Mouse (Mus musculus) liver, adult (tissue): ENCODE measurements around the gene Trim75.

Experiments used
- GATA4 ChIP-seq: IDR thresholded peaks from 2 replicates; pipeline ENCODE4 v1.6.1; 2014; ENCODE audit warnings: mild to moderate bottlenecking, low read length; ENCODE audit not compliant: insufficient replicate concordance

Gene Trim75

DNA sequence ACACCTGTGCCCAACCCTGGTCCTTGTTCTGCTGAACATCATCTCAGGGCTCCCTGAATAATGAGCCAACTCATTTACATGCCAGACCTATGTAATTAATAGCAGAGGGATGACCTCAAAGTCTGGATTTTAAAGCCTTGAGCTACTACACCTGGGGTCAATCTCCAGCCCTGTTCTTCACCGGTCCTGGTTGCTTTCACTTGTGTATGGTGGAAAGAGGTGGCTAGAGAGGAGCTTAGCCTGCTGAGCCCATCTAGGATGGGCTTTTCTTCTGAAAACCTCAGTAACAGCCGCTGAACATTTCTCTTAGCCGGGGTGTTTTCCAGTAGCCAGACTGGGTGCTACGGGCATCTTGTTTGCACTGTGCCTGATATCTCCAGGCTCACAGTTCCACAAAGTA lies at the start of gene Trim75:
Gene Trim75, minus strand, starts transcription at position 101 of the 400 bp plus-strand sequence.
- no peak for TF ChIP-seq GATA4

- no peak for TF ChIP-seq GATA4
Measured at GRCm38 (mm10) chr8:65037117-65037533, 49.5 kb upstream of the Trim75 start, which contains the start of gene Apela. TSS of gene Apela (minus strand) at chr8:65037336.

GRCm38 (mm10) chr8:65034136-65034535 lies 46.5 kb upstream of the Trim75 start:
- TF ChIP-seq GATA4: no peak

DNA sequence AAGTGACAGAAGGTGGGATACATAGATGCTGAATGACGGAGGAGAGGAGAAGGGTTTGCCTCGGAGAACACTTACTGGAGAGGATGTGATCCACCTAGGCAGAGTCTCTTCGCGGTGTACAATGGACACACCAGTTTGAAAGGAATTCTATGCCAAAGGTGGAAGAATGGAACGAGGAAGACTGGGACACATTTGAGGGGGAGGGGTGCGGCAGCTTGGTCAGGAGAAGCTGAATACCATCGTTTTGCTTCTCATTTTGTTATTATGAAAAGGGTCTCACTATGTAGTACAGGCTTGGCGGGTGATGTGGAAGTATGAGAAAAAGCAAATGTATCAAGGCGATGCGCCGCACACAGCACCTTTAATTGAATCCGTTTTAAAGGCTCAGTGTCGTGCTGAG lies 45.4 kb upstream of the Trim75 start:
- TF ChIP-seq GATA4: no peak

- TF ChIP-seq GATA4: no peak
Measured at GRCm38 (mm10) chr8:65032107-65032506, 44.5 kb upstream of the Trim75 start.

- TF ChIP-seq GATA4: no peak
Measured at GRCm38 (mm10) chr8:65030735-65031485, 43.3 kb upstream of the Trim75 start.

- TF ChIP-seq GATA4: no peak
Measured at GRCm38 (mm10) chr8:65029776-65030175, 42.1 kb upstream of the Trim75 start.

DNA sequence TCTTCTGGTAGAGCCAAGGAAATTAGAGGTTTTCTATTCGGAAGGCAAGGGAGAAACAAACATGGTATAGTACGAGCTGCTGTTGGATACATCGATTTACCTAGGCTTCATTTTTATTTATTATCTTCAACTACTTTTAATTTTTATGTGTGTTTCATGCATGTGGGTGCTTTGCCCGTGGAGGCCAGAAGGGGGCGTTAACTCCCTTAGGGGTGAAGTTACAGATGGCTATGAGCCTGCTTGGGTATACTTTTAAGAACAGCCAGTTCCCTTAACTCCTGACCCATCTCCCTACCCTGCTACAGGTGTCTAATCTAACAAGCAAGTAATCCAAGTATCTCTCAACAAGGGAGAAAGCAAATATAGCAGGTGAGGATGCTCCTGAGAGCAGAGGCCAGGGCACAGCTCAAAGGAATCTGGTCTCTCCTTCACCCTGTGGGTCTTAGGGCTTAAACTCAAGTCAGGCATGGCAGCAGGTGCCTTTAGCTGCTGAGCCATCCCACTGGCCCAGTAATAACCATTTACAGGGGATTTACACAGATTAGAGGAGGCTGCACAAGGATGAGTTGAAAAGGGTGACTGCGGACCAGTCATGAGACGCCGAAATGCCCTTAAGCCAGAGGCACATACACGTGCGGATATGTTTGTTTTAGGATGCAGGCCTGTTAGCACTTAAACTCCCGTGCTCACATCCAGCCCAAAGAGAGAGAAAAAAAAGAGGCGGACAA lies 41.5 kb upstream of the Trim75 start:
- TF ChIP-seq GATA4: no peak

- TF ChIP-seq GATA4: no peak
Measured at GRCm38 (mm10) chr8:65022485-65022884, 34.9 kb upstream of the Trim75 start.

- TF ChIP-seq GATA4: no peak
Measured at GRCm38 (mm10) chr8:65018423-65018822, 30.8 kb upstream of the Trim75 start, which contains the start of the genes Trim61 and Trim60. TSS of gene Trim61 (minus strand) at chr8:65018523. TSS of gene Trim60 (minus strand) at chr8:65018584.

- no peak for TF ChIP-seq GATA4
Measured at GRCm38 (mm10) chr8:64998806-64999365, 11.3 kb upstream of the Trim75 start.

GRCm38 (mm10) chr8:64983150-64983897 lies 4.3 kb downstream of the Trim75 start:
- no peak for TF ChIP-seq GATA4

GRCm38 (mm10) chr8:64962836-64963235 lies 24.8 kb downstream of the Trim75 start:
- TF ChIP-seq GATA4: no peak

GRCm38 (mm10) chr8:64959025-64959424 lies 28.6 kb downstream of the Trim75 start:
- no peak for TF ChIP-seq GATA4

DNA sequence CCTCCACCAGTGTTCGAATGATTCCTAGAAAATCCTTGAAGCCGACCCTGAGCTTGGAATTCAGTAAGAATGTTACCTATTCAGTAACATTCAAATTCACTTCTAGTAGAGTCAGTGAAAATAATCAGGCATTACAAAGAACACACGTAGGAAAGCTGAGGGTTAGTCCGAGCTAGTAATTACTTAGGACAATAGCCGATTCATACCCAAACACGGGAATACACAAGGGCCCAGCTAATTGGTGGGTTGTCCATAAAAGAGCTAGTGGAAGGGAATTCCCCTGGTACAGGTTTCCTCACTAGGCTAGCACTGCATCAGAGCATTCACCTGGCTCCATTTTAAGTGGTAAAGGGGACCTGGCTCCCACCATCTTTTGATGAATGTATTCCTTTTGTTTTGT lies 35.5 kb downstream of the Trim75 start:
- no peak for TF ChIP-seq GATA4

GRCm38 (mm10) chr8:64948371-64948770 lies 39.3 kb downstream of the Trim75 start:
- TF ChIP-seq GATA4: no peak

GRCm38 (mm10) chr8:64947698-64948034 lies 40.0 kb downstream of the Trim75 start:
- no peak for TF ChIP-seq GATA4
